Mouse (Mus musculus) cerebellum, postnatal 36 days (tissue): Measurements from ENCODE around the gene Olfr1312.
"Not testable (repeated sequence)": the region's sequence is repeated elsewhere in the genome, so short reads cannot be mapped to it uniquely, and the experiment has no call there.

Experiments used
- DNase-seq, 2 experiments: peaks; one replicate each; pipeline ENCODE4 v3.0.0; 2021 to 2022; ENCODE audit warnings: mixed read lengths in 2 of 2

Gene Olfr1312

GRCm38 (mm10) chr2:112050138-112050537 lies at the start of gene Olfr1312:
TSS of gene Olfr1312 (minus strand) at chr2:112050238.
- DNase-seq = no peak

- no peak for DNase-seq
Measured at GRCm38 (mm10) chr2:112096681-112097080, 46.6 kb upstream of the Olfr1312 start, which contains the start of gene Olfr1314. TSS of gene Olfr1314 (minus strand) at chr2:112096781.

DNA sequence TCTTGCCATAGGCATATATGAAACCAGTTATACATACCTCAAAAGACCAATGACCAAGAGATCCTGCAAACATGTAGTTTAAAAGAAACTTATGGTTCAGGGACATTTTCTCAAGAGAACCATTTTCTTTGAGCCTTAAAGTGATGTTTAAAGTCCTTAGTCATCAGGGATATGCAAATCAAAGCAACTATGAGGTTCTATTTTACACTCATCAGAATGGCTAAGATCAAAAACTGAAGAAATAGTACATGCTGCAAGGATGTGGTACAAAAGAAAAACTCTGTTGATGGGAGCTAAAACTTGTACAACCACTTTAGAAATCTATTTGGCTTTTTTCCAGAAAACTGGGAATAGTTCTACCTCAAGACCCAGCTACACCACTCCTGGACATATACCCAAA lies 27.7 kb upstream of the Olfr1312 start, which contains the start of gene Olfr1313:
Gene Olfr1313, minus strand, starts transcription at position 101 of the 400 bp plus-strand sequence.
- DNase-seq = no peak

GRCm38 (mm10) chr2:112026971-112027370 lies 23.1 kb downstream of the Olfr1312 start:
- DNase-seq = not testable (repeated sequence)

DNA sequence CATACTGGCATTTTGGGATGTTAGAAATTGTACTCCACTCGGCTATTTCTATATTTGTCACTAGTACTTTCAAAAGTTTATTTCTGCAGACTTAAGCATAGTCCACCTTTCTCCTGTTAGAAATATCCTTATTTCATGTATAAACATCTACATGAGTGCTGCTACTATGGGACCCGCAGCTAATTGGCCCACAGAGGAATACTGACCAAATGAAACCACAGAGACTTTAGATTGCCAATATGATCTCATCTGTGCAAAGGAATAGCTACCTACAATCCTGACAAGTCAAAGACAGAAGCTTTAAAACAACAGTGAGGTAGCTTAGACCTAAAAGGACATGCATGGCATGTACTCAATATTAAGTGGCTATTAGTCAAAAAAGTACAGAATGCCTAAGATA lies 25.7 kb downstream of the Olfr1312 start, which contains the start of gene Olfr1311:
Gene Olfr1311, minus strand, starts transcription at position 101 of the 400 bp plus-strand sequence.
- no peak for DNase-seq

DNA sequence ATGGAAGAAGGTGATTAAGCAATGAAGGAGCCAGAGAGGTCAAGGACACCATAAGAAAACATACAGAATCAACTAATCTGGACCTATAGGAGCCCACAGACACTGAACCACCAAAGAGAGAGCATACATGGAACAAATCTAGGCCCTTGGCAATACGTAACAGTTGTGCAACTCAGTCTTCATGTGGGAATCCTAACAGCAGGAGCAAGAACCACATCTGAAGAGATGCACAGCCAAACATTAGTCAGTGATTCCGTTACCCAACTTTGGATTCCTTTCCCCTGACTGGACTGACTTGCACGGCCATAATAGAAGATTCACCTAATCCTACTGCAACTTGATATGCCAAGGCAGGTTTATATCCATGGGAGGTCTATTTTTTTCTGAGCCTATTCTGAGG lies 35.1 kb downstream of the Olfr1312 start:
- no peak for DNase-seq

- no peak for DNase-seq
Measured at GRCm38 (mm10) chr2:112012608-112013007, 37.4 kb downstream of the Olfr1312 start, which contains the start of gene Olfr1310. TSS of gene Olfr1310 (minus strand) at chr2:112012708.

GRCm38 (mm10) chr2:111990181-111990580 lies 59.9 kb downstream of the Olfr1312 start, which contains the start of gene Olfr1309:
TSS of gene Olfr1309 (minus strand) at chr2:111990281.
- DNase-seq = no peak
